Mouse (Mus musculus) embryonic facial prominence, embryonic 12.5 days (tissue): Measurements from ENCODE around the gene Hint2. TPM values are rescaled to one million over a fixed set of nuclear protein-coding genes. Genes with fewer than 3 reads are reported as not detected.

Experiments
- ATAC-seq: fragments of 200-750 bp; cut with Nextera tagmentation; 2 replicates; pipeline ENCODE4 v1.8.0; 2017; ENCODE audit not compliant: insufficient number of reproducible peaks, insufficient read depth, low FRiP score, low TSS enrichment
- H3K27ac ChIP-seq: fragments of 300-500 bp; sonication (generic); 2 replicates; pipeline ENCODE4 v1.5.1; 2016; ENCODE audit warnings: mild to moderate bottlenecking
- H3K27me3 ChIP-seq: fragments of 300-500 bp; sonication (generic); 2 replicates; pipeline ENCODE4 v1.6.1; 2016; ENCODE audit warnings: mild to moderate bottlenecking, moderate library complexity
- H3K36me3 ChIP-seq: fragments of 300-500 bp; sonication (generic); 2 replicates; pipeline ENCODE4 v1.6.1; 2016; ENCODE audit warnings: mild to moderate bottlenecking
- H3K4me1 ChIP-seq: fragments of 300-500 bp; sonication (generic); 2 replicates; pipeline ENCODE4 v1.6.1; 2016
- H3K4me2 ChIP-seq: fragments of 300-500 bp; sonication (generic); replicated peaks from 2 replicates; pipeline ENCODE4 v1.6.1; 2016; ENCODE audit warnings: mild to moderate bottlenecking, moderate library complexity
- H3K4me3 ChIP-seq: fragments of 300-500 bp; sonication (generic); 2 replicates; pipeline ENCODE4 v1.5.1; 2016; ENCODE audit warnings: mild to moderate bottlenecking
- H3K9ac ChIP-seq: fragments of 300-500 bp; sonication (generic); 2 replicates; pipeline ENCODE4 v1.6.1; 2016; ENCODE audit warnings: mild to moderate bottlenecking, moderate library complexity
- H3K9me3 ChIP-seq: fragments of 300-500 bp; sonication (generic); 2 replicates; pipeline ENCODE4 v1.6.1; 2016; ENCODE audit warnings: mild to moderate bottlenecking, moderate library complexity
- WGBS: fragments of 180-500 bp; shearing (Covaris S2); methylation state at CpG from one replicate; pipeline ENCODE4 v1.1.7; 2016; 5-methylcytosine and 5-hydroxymethylcytosine counted together
- polyA plus RNA-seq: library from polyadenylated mRNA; unstranded; fragments of >200 nt; fragmentation: Nextera tagmentation; extraction: Ambion mirVana; gene quantifications from 2 replicates; pipeline ENCODE4 v1.2.1, GENCODE M21; 2016

Hint2 gene
- polyA plus RNA-seq, 1 experiment from 2014 or later = 79.3 TPM

- WGBS = 12% methylated on average over 24 of the region's 24 CpGs
- Histone ChIP-seq H3K4me1 (peaks cover 19% of the 10 kb centered on the region), H3K27me3 (no peaks in the 10 kb centered on the region), H3K9me3 (peaks cover 7% of the 10 kb centered on the region), H3K4me2 (peak within 1 kb of the TSS; percentile 45), H3K36me3 (peaks cover 14% of the 10 kb centered on the region), H3K4me3 (peak within 1 kb of the TSS; percentile 26), H3K9ac (no peak within 1 kb of the TSS), H3K27ac (no peak within 1 kb of the TSS)
- no peak for ATAC-seq
Observed at GRCm38 (mm10) chr4:43653161-43654015, 2.9 kb downstream of the Hint2 start, which contains the start of gene Spag8. Gene Spag8 (minus strand): TSS chr4:43653594.

- no peak overlapping the region for H3K27ac ChIP-seq
- no peak overlapping the region for H3K9ac ChIP-seq
- H3K4me3 ChIP-seq = peak overlapping the region; percentile 26; the same call in 1 of the 2 replicates
- 92% methylated on average over 4 of the region's 4 CpGs for WGBS
- H3K9me3 ChIP-seq = peaks cover 7% of the 10 kb centered on the region
- peak overlapping the region; percentile 45 for H3K4me2 ChIP-seq
- peaks cover 19% of the 10 kb centered on the region for H3K4me1 ChIP-seq
- H3K36me3 ChIP-seq = peaks cover 17% of the 10 kb centered on the region
- ATAC-seq = no peak
- no peaks in the 10 kb centered on the region for H3K27me3 ChIP-seq
Observed at GRCm38 (mm10) chr4:43652726-43653125, 3.5 kb downstream of the Hint2 start.

- Histone ChIP-seq H3K4me3 (no peak overlapping the region), H3K4me1 (peaks cover 5% of the 10 kb centered on the region; the same call in 1 of the 2 replicates), H3K9me3 (peaks cover 7% of the 10 kb centered on the region), H3K4me2 (no peak overlapping the region), H3K36me3 (peaks cover 27% of the 10 kb centered on the region), H3K27ac (no peak overlapping the region), H3K9ac (no peak overlapping the region), H3K27me3 (no peaks in the 10 kb centered on the region)
- 87% methylated on average over 3 of the region's 3 CpGs for WGBS
- ATAC-seq = no peak
Observed at GRCm38 (mm10) chr4:43649783-43650182, 6.5 kb downstream of the Hint2 start.

DNA sequence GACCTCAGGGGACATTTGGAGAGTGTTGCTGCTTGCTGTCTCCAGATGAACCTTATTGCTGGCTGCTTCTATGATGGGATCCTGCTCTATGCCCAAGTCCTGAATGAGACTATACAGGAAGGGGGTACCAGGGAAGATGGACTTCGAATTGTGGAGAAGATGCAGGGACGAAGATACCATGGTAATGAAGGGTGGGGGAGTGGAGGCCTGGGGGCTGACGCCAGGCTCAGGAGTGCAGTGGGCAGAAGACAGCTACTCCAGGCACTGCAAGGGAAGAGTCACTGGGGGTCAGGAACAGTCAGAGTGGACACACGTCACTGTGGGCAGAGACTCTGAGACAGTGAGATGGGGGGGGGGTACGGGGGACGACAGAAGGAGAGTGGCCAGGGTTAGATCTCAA is 15.8 kb downstream of the Hint2 start:
- ATAC-seq = no peak
- H3K9me3 ChIP-seq = no peaks in the 10 kb centered on the region
- peaks cover 17% of the 10 kb centered on the region; the same call in 1 of the 2 replicates for H3K36me3 ChIP-seq
- H3K4me2 ChIP-seq = no peak overlapping the region
- 87% methylated on average over 6 of the region's 6 CpGs for WGBS
- no peak overlapping the region for H3K4me3 ChIP-seq
- H3K9ac ChIP-seq = no peak overlapping the region
- H3K4me1 ChIP-seq = no peaks in the 10 kb centered on the region
- no peaks in the 10 kb centered on the region for H3K27me3 ChIP-seq
- no peak overlapping the region for H3K27ac ChIP-seq

DNA sequence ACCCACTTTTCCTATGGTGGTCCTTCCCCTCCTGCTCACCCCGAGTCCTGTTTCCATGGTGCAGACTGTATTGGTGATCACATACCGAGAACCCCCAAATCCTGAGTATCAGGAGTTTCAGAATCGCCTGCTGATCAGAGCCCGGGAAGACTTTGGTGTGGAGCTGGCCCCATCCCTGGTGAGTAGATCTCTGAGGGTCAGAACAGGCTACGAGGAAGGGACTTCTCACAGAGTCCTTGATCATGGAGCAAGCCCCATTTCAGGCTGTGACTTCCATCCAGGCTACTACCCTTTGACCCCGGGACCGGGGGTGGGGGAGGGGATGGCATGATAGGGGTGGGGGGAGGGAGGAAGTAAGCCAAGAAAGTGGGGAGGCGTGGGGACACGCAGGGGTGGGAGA is 16.2 kb downstream of the Hint2 start:
- ATAC-seq = no peak
- no peak overlapping the region for H3K27ac ChIP-seq
- peaks cover 17% of the 10 kb centered on the region; the same call in 1 of the 2 replicates for H3K36me3 ChIP-seq
- no peaks in the 10 kb centered on the region for H3K4me1 ChIP-seq
- H3K9me3 ChIP-seq = no peaks in the 10 kb centered on the region
- H3K27me3 ChIP-seq = no peaks in the 10 kb centered on the region
- 63% methylated on average over 9 of the region's 9 CpGs for WGBS
- no peak overlapping the region for H3K4me3 ChIP-seq
- H3K4me2 ChIP-seq = no peak overlapping the region
- H3K9ac ChIP-seq = no peak overlapping the region

GRCm38 (mm10) chr4:43636751-43637150 is 19.5 kb downstream of the Hint2 start:
- Histone ChIP-seq H3K4me2 (no peak overlapping the region), H3K9ac (no peak overlapping the region), H3K4me3 (no peak overlapping the region), H3K4me1 (peaks cover 18% of the 10 kb centered on the region), H3K9me3 (no peaks in the 10 kb centered on the region), H3K27me3 (peaks cover 5% of the 10 kb centered on the region; the same call in 1 of the 2 replicates), H3K27ac (no peak overlapping the region), H3K36me3 (peaks cover 7% of the 10 kb centered on the region; the same call in 1 of the 2 replicates)
- ATAC-seq = no peak
- 72% methylated on average over 6 of the region's 6 CpGs for WGBS

DNA sequence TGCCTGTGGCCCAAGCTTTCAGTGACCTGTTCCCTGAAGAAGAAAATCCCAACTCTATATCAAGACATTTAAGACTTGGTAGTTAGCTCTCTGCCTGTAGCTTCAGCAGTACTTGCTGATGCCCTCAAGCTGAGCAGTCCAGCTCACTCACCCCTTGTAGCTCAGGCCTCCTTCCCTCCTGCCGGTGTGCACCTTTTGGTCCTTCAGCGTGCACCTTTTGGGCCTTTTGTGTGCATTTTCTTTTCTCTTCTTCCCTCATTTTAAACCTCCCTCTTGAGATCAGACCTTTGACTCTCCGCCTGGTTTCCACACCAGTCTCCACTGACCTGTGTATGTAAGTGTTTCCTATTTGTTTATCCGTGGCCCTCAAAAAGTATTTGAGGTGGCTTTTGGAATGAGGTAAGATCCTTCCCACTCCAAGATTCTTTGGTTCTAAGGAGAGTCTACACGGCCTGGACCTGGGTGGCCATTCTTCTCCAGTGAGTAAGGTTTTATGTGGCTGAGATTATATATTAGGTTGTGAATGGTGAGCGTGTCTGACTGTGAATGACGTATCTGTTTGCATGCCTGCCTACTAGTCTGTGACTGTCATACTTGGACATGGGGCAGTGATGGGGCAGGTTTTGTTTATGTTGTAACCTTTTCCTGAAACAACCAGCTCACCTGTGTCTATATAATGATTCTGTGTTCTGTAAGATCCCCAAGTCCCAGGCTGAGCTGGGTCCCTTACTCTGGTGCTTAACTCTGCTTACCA is 21.5 kb downstream of the Hint2 start:
- Histone ChIP-seq H3K4me2 (no peak overlapping the region; the same call in 1 of the 2 replicates), H3K27me3 (peaks cover 5% of the 10 kb centered on the region; the same call in 1 of the 2 replicates), H3K9me3 (no peaks in the 10 kb centered on the region), H3K27ac (no peak overlapping the region), H3K36me3 (no peaks in the 10 kb centered on the region), H3K9ac (no peak overlapping the region), H3K4me1 (peaks cover 28% of the 10 kb centered on the region), H3K4me3 (no peak overlapping the region)
- WGBS = 83% methylated on average over 7 of the region's 7 CpGs
- ATAC-seq = no peak

GRCm38 (mm10) chr4:43633736-43634135 is 22.5 kb downstream of the Hint2 start:
- no peak overlapping the region for H3K9ac ChIP-seq

DNA sequence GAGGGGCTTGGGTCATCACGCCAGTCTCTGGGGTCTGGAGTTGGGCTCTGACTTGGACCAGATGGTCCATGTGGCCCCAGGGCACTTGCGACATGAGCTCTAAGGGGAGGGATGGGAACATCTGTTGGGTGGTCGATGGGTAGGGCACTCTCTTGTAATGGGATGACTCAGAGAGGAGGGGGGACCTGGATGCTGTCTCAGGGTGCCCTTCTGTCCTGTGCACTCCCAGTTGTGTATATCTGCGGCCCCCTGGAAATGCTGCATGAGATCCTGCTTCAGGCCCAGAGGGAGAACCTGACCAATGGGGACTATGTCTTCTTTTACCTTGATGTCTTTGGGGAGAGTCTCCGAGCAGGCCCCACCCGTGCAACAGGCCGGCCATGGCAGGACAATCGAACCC is 23.0 kb downstream of the Hint2 start:
- WGBS = 73% methylated on average over 8 of the region's 8 CpGs
- Histone ChIP-seq H3K27ac (no peak overlapping the region), H3K9me3 (no peaks in the 10 kb centered on the region), H3K4me3 (no peak overlapping the region), H3K4me1 (peaks cover 29% of the 10 kb centered on the region), H3K36me3 (no peaks in the 10 kb centered on the region), H3K27me3 (peaks cover 5% of the 10 kb centered on the region; the same call in 1 of the 2 replicates), H3K4me2 (peak overlapping the region; percentile 85), H3K9ac (no peak overlapping the region)
- no peak for ATAC-seq

More at GRCm38 (mm10) chr4:43633736-43634135, 22.5 kb downstream of the Hint2 start:
- H3K27me3 ChIP-seq = peaks cover 5% of the 10 kb centered on the region; the same call in 1 of the 2 replicates
- no peak overlapping the region for H3K27ac ChIP-seq
- peaks cover 29% of the 10 kb centered on the region for H3K4me1 ChIP-seq
- no peak for ATAC-seq
- no peaks in the 10 kb centered on the region for H3K36me3 ChIP-seq
- H3K9me3 ChIP-seq = no peaks in the 10 kb centered on the region
- 92% methylated on average over 2 of the region's 2 CpGs for WGBS
- 0 out of 2 replicates have a peak overlapping the region, but pooled peaks have one; percentile 85 for H3K4me2 ChIP-seq
- H3K4me3 ChIP-seq = no peak overlapping the region

GRCm38 (mm10) chr4:43631956-43632920 is 24.0 kb downstream of the Hint2 start:
- 0 out of 2 replicates have a peak, but pooled peaks have one; percentile 23 for ATAC-seq
- Histone ChIP-seq H3K27me3 (peaks cover 5% of the 10 kb centered on the region; the same call in 1 of the 2 replicates), H3K9me3 (no peaks in the 10 kb centered on the region), H3K4me2 (peak overlapping the region; percentile 85), H3K36me3 (no peaks in the 10 kb centered on the region), H3K9ac (peak overlapping the region; percentile 88), H3K27ac (peak overlapping the region; percentile 83), H3K4me3 (peak overlapping the region; percentile 63), H3K4me1 (peaks cover 29% of the 10 kb centered on the region)
- WGBS = 44% methylated on average over 42 of the region's 42 CpGs
